Mouse (Mus musculus) ovary, postnatal 14 days (tissue): Measurements from ENCODE around the gene Gpr15.

ENCODE experiments used
- DNase-seq: peaks from one replicate; pipeline ENCODE4 v3.0.0; 2022; ENCODE audit warnings: low spot score

The Gpr15 gene

DNA sequence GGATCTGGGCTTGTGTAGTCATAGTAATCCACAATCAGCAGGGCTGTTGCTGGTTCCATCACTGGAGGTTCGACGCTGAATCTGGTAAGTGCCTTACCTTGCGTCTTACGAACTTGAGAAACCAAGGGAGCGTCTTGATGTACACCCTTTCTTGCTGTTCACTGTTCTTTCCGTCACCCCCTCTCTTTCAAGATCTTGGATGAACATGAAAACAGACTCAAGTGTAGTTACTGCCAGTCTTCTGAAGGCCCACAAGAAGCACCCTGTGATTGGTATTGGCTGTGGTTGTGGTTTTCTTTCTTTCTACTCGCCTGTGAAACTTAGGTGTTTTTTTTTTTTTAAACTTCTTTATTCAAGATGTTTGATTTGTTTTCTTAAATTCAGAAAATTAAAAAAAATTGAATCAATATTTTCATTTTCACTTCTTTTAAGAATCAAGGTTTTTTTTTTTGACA lies at the start of gene Gpr15:
Gene Gpr15 (minus strand): TSS at position 405 of the 455 bp plus-strand sequence.
- DNase-seq, result no peak

DNA sequence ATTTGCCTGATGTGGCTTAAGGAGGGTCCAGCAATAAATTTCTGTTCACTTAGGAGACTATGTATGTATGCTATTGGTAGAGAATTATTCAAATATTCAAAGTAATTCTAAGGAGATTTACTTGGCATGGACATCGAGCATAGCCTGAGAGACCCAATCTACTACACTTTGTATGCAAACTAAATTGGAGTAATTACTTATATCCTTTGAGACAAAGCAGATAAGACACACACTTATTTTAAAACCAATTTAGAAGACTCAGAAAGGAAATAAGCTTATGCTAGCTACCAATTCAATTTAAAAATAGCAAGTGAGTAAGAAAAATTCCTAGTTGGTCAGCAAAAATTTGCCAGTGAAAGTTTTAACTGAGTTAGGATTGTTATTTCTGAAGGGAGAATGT lies 44.2 kb upstream of the Gpr15 start, which contains the start of gene Olfr172:
Gene Olfr172 (minus strand): TSS at position 101 of the 400 bp plus-strand sequence.
- DNase-seq, result no peak

DNA sequence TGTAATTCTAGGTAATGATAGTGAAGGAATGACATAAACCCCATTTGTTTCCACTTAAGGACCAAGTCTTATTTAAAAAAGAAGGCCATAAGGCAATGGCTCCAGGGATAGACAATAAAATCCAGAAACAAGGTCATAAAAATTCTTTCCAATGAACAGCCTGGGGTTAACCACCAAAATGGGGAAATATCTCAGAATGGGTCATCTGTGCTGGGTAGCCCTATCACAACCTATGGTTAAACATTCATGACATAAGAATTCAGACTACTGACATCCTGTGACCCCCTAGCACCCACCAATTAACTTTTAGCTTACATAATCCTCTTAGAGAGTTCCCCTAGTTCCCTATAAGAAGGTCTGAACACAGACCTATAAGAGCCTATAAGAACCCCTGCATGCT lies 37.3 kb upstream of the Gpr15 start:
- no peak for DNase-seq

DNA sequence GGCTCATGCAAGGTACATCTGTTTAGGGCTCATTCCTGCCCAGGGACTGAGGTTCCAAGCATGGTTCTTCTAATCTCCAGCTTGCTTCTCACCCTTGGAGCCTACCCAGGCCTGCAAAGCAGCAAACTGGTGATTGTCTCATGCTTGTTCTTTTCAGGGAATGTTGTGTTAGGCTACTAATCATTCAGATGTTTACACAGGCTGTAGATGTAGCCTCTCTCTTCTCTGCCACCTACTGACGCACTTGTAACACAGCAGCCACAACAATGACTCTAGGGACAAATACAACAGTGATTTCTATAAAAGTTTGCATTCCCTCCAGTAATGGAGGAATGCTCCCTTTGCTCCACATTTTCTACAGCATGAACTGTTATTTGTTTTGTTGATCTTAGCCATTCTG lies 32.4 kb upstream of the Gpr15 start:
- no peak for DNase-seq

DNA sequence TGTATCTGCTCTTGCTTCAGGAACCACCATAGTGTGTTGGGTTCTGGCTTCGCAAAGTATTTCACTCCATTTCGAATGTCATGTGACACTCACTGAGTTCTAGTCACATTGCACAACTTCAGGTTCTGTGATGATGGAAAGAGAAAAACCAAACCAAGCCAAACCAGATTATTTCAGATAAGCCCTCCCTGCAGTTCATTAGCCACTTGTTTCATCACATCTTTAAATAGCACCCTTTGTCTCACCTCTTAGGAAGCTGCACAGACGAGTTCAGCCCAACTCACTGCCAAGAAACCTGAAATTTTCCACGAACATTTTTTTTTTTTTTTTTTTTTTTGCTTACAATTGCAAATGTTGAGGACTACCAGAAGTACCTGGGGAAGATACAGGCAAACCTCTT lies 27.8 kb upstream of the Gpr15 start:
- no peak for DNase-seq

DNA sequence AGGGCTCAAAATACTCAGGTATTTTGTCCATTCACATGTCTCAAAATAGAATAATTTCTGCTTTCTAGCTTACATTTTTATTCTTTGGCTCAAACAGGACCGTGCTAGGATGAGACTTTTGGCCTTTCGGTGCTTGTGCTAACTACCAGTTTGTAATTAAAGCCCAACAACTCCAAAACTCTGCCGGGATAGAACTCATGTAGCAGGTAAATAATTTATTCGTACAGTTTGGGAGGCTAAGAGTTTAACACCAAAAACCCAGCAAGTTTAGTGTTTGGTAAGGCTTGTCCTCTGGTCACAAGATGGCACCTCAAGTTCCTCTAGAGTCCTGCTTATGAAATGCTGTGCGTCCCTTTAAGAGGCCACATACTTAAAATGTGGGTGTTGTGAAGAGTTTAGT lies 21.9 kb upstream of the Gpr15 start:
- DNase-seq, result no peak

DNA sequence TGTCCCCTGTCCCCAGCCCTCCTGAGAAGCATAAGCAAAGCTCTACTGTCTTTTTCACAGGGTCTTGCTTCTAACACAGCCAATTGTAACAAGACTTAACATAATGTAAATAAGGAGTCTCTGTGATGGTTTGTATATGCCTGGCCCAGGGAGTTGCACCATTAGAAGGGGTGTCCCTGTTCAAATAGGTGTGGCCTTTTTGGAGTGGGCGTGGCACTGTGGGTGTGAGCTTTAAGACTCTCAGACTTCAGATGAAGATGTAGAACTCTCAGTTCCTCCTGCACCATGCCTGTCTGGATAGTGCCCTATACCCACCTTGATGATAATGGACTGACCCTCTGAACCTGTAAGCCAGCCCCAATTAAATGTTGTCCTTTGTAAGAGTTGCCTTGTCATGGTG lies 19.9 kb upstream of the Gpr15 start:
- no peak for DNase-seq

DNA sequence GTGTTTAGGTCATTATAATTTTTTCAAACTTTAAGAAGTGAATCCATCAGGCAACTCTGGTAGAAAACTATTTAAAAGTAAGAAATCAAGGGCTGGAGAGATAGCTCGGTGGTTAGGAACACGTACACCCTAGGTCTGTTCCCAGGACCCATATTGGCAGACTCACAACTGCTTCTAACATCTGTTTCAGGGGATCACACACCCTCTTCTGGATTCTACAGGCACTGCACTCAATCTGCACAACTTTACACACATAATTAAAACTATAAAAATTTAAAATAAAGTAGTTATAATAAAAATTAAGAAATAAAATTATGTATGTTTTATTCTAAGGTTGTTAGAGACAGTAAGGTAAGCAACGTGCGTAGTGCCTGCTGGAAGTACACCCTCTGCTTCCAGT lies 19.3 kb upstream of the Gpr15 start:
- DNase-seq, result no peak

DNA sequence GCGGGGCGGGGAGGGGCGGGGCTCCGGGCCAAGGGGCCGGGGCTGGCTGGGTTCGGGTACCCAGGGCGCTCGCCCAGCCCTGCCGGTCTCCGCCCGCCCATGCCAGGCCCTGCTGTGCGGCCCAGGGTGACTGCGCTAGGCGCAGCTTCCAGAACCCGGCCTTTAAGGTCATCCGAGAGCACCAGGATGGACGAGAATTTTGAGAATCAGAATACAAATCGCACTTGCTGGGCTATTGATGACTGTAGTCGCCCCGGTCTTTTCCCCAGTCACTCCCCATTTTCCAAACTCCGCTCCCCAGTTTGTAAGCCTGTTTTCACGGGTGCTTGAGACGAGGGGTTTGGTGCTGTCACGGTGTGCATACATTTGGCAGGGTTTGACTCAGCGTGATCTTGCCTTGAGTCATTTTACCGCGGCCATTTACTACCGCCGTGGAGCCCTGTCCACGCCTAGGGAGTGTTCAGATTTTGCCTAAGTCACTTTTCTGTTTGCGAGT lies 9.4 kb upstream of the Gpr15 start:
- no peak for DNase-seq

DNA sequence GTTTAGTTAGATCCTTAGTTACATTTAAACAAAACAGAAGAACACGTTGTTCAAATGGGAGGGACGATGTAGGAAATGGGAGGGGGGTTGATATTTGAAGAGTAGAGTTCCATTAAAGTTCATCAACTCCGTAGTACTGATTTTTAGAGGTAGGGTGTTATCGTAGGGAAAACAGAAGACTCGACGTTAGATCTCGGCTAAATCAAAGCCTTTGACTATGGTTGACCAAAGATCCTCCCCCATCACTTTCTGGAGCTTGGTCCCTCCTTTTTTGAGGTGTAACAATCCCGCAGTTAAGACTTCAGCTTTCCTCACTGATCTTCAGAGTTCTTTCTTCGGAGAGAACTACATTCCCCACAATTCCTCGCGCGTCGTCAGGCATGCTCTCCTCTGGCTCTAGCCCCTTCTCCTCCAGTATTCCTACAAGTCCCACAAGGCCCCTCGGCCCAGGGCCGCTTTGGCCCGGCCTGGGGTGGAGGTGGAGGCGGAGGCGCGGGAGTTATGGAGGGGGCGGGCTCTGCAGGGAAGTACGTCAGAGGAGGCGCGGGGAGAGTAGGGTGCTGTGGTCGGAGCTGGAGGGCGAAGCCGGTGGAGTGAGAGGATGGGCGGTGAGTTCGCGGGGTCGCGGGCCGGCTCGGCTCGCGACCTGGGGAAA lies 8.7 kb upstream of the Gpr15 start, which contains the start of gene Cldnd1:
Gene Cldnd1 (plus strand): TSS at position 434 of the 655 bp plus-strand sequence.
- DNase-seq, result peak; percentile 83

DNA sequence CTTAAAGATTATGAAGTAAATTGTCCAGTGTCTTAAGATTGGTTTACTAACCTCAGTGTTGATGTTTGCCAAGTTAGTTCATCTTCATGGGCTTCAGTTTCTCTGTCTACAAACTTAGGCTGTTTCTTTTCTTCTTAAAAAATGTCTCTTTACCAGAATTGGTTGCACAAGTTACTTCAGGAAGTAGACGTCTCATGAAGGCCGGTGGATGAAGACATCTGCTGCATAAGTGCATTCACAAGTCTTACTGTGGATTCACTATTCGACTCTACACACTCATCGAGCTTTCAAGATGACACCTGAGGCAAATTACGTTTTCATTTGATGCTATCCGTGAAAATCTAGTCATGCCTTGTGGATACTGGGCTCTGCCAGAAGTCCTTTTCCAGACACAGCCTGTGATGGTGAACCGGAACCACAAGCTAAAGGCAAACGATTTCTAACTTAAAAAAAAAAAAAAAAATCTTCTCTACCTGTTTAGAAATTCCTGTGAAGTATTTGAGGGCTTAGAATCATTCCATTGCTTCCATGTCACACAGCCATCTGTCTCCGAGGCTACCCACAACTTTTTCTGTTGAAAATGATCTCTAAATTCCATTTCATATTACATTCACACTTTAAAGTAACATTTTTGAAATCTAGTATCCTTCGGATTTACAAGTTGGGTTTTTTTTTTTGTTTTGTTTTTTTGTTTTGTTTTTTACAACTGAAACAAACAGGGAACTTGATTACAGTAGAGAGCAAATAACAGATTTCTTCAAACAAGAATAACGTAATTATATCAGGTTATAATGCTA lies 8.0 kb upstream of the Gpr15 start:
- no peak for DNase-seq

DNA sequence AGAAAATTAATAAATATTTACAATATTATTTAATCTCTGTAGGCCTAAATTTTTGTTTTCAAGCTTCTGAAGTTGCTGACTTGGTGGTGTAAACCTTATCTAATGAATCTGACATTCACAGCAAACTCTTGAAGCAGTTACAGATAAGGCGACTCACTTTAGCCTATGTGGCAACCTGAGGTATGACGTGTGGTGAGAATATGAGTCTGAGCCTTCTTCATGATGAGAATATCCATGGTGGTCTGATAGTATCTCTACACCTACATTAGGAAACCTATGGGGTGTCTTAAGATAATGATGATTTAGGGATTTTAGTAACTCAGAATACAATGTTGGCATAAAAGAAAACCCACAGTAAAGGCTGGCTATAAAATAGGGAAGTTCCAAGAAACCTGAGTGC lies 3.4 kb upstream of the Gpr15 start:
- no peak for DNase-seq

DNA sequence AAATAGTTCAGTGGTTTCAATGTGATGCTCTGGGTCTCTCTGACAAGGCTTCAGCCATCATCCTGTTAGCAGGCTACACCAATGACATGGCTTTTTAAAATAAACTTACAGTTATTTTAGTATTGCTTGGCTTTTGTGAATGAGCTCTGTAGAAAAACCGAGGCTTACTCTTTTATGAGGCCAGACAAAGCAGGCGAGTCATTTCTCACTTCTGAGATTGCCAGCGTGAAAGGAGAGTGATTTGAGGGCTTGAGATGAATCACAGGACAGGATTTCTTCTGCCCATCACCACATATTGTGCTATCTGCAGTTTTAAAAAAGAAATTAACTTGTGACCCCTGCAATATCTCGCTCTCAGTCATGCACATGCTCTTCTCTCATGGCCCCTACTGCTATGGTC lies 3.9 kb downstream of the Gpr15 start:
- no peak for DNase-seq

DNA sequence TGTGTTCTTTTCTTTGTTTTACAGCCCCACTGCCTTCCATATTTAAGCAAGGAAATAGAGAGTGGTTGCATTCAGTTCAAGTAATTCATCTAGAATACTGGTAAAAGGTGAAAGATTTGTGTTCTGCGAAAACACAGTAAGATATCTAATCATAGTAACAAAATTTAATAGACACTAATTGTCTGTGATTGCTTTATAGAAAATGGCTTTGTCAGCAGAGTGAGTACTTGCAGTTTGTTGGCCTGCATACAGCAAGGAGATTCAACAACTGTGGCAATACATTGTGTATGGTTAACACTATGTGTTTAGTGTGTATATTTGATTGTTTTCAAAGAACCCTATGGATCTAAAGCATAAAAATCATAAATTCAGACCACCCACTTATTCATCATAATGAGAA lies 5.7 kb downstream of the Gpr15 start:
- DNase-seq, result no peak

DNA sequence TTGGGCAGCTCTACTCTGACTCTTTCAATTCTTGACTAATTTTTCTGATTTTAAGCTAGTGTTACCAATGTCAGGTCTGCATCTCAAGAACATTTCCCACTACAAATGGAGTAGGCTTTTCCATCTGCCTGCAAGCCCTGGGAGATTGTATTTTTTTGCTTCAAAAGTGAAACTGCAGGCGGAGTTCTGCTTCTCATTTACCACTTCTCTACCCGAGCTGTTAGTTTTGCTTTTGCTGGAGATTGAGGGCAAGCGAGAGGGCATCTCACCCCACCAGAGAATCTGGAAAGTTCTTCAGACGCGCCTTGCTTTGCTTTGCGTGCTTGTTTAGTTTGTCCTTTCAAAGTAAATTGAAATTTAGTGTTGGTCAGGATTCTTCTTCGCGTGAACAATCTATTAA lies 6.6 kb downstream of the Gpr15 start:
- no peak for DNase-seq

DNA sequence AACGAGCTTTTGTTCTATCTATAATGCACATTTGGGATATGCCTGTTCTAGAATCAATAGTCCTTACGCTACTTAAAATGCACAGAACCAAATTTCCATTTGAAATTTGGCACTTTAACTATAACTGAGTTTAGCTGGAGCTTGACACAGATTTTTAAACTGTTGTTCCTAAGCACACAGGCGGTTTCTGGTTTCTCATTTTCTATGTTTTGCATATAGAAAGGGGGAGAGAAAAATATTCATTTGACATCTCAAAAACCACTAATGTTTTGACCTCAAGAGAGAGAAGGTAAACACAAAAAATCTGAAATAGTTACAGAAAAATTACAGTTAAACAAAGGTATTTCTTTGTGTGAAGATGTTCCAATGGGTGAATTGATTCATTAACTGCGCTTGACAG lies 9.3 kb downstream of the Gpr15 start:
- DNase-seq, result no peak

DNA sequence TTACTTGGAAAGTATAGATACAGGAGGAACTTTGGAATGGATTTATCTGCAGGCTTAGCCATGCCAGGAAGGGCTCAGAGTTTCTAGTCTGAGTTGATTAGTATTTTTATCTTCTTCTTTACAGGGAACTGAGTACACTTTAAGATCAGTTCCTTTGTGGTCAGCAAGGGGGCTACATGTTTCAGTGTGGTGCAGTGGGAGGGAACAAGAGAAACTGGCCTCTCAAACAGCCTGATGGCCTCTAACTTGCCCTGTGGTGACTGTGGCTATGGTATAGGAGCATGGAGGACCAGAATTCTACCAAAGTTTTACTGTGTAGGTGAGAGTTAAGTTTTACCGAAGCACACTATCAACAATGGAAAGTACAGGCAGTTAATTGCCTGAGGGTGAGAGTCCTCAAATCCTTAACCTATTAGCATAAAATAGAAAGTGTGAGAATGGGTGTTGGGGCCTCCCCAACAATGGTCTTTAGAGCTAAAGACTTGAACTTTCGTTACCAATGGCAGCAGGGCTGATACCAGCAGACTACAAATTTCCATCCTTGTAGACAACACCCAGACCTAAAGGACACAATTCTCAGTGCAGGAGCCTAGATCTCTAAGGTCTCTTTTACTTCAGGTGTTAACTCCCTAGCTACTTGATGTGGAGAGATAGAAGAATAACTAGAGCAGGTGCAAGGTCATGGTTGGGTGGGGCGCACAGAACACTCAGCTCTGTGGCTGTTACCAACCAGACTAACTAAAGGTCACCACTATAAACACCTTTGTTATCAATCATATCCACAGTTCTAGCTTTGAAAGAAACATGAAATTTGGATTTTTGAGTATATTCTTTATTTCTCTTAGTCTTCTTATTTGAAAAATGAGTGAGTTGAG lies 10.0 kb downstream of the Gpr15 start:
- no peak for DNase-seq

DNA sequence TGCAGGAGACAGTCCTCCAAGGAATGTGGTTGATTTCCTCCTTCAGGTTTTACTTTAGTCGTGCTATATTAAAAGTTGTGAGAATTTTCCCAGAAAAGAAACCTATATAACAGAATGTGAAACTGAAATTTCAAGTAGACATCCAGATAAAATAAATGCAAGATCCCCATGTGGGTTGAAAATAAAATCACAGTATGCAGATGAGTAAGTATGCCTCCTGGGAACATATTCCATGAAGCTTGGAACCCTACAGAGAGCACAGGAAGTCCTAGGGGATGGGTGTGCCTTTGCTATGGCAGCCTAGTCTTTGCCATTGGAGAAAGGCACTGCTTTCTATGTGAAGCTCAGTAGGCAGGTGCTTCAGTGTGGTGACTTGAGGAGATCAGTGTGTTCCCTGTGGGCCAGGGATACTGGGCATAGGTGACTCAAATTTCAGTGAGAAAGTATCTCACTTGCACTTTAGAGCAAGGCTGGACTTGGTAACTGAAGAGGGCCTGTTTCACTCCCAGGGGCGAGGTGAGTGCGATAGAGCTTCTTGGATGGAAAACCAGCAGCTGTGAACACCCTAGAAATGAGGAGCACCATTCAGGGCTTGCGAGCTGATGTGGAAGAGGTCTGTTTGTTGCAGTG lies 11.5 kb downstream of the Gpr15 start:
- DNase-seq, result no peak

DNA sequence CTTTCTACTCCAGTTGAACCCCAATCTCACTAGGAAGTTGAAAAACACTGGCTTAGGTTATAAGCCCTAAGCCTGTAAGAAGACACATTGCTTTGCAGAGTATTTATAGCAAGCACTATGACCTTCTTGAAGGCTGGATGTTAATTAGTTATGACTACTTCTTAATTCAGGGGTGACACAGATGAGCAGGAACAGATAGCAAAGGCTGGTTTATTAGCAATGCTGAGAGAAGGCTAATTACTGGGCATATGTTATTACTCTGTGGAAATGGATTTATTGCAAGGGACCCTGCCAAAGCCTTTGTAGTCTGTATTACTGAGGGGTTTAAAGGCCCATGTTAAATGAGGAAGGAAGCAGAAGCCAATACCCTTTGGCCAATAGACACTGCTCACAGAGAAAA lies 13.9 kb downstream of the Gpr15 start:
- no peak for DNase-seq

DNA sequence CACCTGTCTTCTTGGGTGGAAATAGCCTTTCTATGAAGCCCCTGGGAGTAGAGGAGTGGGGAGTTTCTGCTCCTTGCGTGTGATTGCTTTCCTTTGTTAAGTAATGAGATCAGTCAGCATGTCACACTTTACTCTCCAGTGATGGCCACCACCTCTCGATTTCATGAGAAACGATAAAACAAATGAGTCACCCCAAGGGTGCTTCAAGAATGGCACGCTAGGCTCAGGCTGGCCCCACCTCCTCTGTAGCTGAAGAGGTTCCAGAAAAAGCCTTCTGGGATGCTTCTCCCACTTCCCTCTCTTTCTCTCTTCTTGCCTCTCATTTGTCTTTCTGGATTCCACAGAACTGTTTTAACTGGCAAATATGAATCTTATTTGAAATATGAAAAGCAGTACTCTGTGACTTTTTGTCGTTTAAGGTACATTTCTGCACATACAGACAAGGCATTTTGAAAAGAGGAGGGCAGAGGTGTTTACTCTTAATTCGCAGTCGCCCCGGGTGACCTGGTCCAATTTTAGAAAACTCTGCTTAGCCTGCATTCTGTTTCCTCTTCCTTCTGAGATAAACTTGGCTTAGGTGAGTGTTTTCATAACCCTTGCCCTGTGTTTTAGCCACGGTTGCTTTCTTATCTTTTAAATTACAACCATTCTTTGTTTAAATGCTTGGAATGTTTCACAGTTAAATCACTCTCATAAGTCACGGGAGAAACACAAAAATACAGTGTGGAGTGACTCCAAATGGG lies 15.3 kb downstream of the Gpr15 start:
- no peak for DNase-seq

DNA sequence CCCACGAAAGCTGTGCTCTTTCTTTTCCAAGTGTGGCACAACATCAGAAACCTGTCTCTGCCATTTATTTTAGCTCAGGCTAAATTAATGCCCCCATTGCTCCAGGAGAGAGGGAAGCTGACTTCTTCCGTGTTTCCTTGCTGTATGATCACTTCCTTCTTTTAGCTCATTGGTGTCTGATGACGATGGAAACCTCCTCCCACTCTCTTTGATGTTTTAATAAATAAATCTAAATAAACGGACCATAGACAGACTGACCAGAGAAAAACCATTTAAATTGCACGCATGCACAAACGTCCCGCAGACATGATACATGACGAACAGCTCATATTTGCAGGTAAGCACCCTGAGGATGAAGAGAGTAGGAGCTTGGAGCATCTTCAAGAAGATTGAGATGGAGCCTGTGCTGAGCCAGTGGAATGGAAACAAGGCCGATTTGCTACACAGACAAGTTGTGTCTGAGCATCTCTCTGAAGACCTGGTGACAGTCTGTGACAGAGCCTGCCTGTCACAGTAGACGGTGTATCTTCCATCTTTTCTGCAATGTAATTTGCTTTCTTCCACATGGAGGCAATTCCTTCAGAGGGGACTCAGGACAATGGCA lies 16.4 kb downstream of the Gpr15 start:
- no peak for DNase-seq
